Mouse (Mus musculus): Measurements from ENCODE around the gene Ninj1. TPM values are rescaled to one million over a fixed set of nuclear protein-coding genes. Genes with fewer than 3 reads are reported as not detected.

The Ninj1 gene
- total and polyA plus RNA-seq, 3 experiments: 30.5 to 69.8 TPM; not detected in 1

DNA sequence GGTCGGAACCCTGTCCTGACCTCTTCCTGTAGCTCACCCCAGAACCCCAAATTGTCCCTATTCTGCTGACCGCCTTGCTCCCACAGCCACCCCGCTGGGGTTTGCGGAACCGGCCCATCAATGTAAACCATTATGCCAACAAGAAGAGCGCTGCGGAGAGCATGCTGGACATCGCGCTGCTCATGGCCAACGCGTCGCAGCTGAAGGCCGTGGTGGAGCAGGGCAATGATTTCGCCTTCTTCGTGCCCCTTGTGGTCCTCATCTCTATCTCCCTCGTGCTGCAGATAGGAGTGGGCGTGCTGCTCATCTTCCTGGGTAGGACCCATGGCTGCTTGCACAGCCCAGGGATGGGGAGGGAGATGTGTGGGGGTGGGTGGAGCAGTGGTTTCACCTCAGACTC, 6.4 kb downstream of the Ninj1 start:
- H3K9ac ChIP-seq (ENCODE audit: control insufficient read depth, low read depth, low read length, poor library complexity, severe bottlenecking): no peak overlapping the region
- peaks cover 0 to 3% of the 10 kb centered on the region in 2 experiments; a peak in 2 of 4 replicates for H3K36me3 ChIP-seq (ENCODE audit: control insufficient read depth in 1 of 2, insufficient read depth in 2 of 2, low read length in 2 of 2)
- no peak overlapping the region for H3K4me3 ChIP-seq (ENCODE audit: control insufficient read depth in 1 of 2, insufficient read depth in 1 of 2, low read depth in 2 of 2, low read length in 2 of 2)
- H3K27me3 ChIP-seq (ENCODE audit: control insufficient read depth in 1 of 2, insufficient read depth in 2 of 2, low read length in 2 of 2): no peaks in the 10 kb centered on the region
- no peak overlapping the region for H3K27ac ChIP-seq (ENCODE audit: control insufficient read depth, low read depth, low read length)
- no peaks in the 10 kb centered on the region for H3K79me2 ChIP-seq (ENCODE audit: control insufficient read depth, insufficient read depth, low read length, poor library complexity)
- 0 out of 4 replicates have a peak, but pooled peaks cover 0 to 7% of the 10 kb centered on the region in 2 experiments for H3K4me1 ChIP-seq (ENCODE audit: control insufficient read depth in 1 of 2, insufficient read depth in 2 of 2, low read length in 2 of 2)
- H3K9me3 ChIP-seq (replicated peaks; ENCODE audit: insufficient read depth, low read length): no peaks in the 10 kb centered on the region
- no peak for DNase-seq (ENCODE audit: low read depth, low spot score)
- TF ChIP-seq GABPA (IDR thresholded peaks at IDR 0.05; ENCODE audit: low read depth, low read length): no peak
- no peak for TF ChIP-seq USF1 (IDR thresholded peaks at IDR 0.05; ENCODE audit: low read depth, low read length)
- no peak for TF ChIP-seq MYB (IDR thresholded peaks at IDR 0.05; ENCODE audit: low read depth, low read length)
- no peak for TF ChIP-seq ETS1 (IDR thresholded peaks at IDR 0.05; ENCODE audit: low read depth, low read length)
- TF ChIP-seq USF2 (IDR thresholded peaks at IDR 0.05; ENCODE audit: borderline replicate concordance in 1 of 2, insufficient read depth in 1 of 2, low read depth in 1 of 2, low read length in 2 of 2): no peak
- TF ChIP-seq KAT2A (conservative IDR thresholded peaks at IDR 0.05; ENCODE audit: low read depth, low read length): no peak
- TF ChIP-seq BHLHE40 (IDR thresholded peaks at IDR 0.05; ENCODE audit: borderline replicate concordance, low read depth, low read length): no peak
- no peak for TF ChIP-seq MXI1 (IDR thresholded peaks at IDR 0.05; ENCODE audit: low read depth, low read length)

DNA sequence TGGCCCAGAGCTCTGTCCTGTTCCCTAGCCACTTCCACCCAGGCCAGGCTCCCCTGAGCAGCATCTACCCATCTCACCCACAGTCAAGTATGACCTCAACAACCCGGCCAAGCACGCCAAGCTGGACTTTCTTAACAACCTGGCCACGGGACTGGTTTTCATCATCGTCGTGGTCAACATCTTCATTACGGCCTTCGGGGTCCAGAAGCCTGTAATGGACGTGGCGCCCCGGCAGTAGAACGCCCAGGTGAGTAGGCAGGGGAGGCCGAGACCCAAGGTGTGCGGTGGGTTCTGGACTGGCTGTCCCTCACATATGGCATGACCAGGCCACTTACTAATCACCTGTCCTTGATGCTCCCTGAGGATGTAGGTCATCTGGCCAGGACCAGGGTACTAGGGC, 7.5 kb downstream of the Ninj1 start:
- Histone ChIP-seq H3K79me2 (ENCODE audit: control insufficient read depth, insufficient read depth, low read length, poor library complexity) (no peaks in the 10 kb centered on the region), H3K4me3 (ENCODE audit: control insufficient read depth in 1 of 2, insufficient read depth in 1 of 2, low read depth in 2 of 2, low read length in 2 of 2) (no peak overlapping the region), H3K36me3 (ENCODE audit: control insufficient read depth in 1 of 2, insufficient read depth in 2 of 2, low read length in 2 of 2) (peaks cover 0 to 3% of the 10 kb centered on the region in 2 experiments; a peak in 2 of 4 replicates), H3K4me1 (ENCODE audit: control insufficient read depth in 1 of 2, insufficient read depth in 2 of 2, low read length in 2 of 2) (0 out of 4 replicates have a peak, but pooled peaks cover 0 to 7% of the 10 kb centered on the region in 2 experiments), H3K9ac (ENCODE audit: control insufficient read depth, low read depth, low read length, poor library complexity, severe bottlenecking) (no peak overlapping the region), H3K27me3 (ENCODE audit: control insufficient read depth in 1 of 2, insufficient read depth in 2 of 2, low read length in 2 of 2) (no peaks in the 10 kb centered on the region), H3K9me3 (replicated peaks; ENCODE audit: insufficient read depth, low read length) (no peaks in the 10 kb centered on the region), H3K27ac (ENCODE audit: control insufficient read depth, low read depth, low read length) (no peak overlapping the region)
- DNase-seq (ENCODE audit: low read depth, low spot score): no peak
- TF ChIP-seq USF2 (IDR thresholded peaks at IDR 0.05; ENCODE audit: borderline replicate concordance in 1 of 2, insufficient read depth in 1 of 2, low read depth in 1 of 2, low read length in 2 of 2) (no peak), CTCF (IDR thresholded peaks at IDR 0.05 in 2 of 3, conservative IDR thresholded peaks at IDR 0.05 in 1 of 3; ENCODE audit: control insufficient read depth in 1 of 3, insufficient read depth in 1 of 3, low read depth in 2 of 3, low read length in 3 of 3, poor library complexity in 1 of 3, severe bottlenecking in 1 of 3) (no peak), RCOR1 (IDR thresholded peaks at IDR 0.05; ENCODE audit: low read depth, low read length) (no peak), GABPA (IDR thresholded peaks at IDR 0.05; ENCODE audit: low read depth, low read length) (no peak), MAFK (IDR thresholded peaks at IDR 0.05; ENCODE audit: borderline replicate concordance, low read depth, low read length) (no peak), TCF12 (IDR thresholded peaks at IDR 0.05; ENCODE audit: low read depth, low read length) (no peak), TBP (IDR thresholded peaks at IDR 0.05; ENCODE audit: low read depth, low read length) (no peak), ZNF384 (IDR thresholded peaks at IDR 0.05; ENCODE audit: low read depth, low read length) (no peak)

Measured in MEL (cell line).